Mouse (Mus musculus) left cerebral cortex, adult 8-10 months (tissue): ENCODE measurements around the gene Eif3k. TPM values are rescaled to one million over a fixed set of nuclear protein-coding genes. Genes with fewer than 3 reads are reported as not detected.

Experiments
- DNase-seq, 2 experiments: peaks; one replicate each; pipeline ENCODE4 v3.0.0; 2022; ENCODE audit warnings: low spot score in 2 of 2
- total RNA-seq, 4 experiments: library from RNA; stranded (reverse); gene quantifications; 2 replicates each; pipeline ENCODE4 v1.2.4; 2022

Eif3k gene
- 100 to 1,000 TPM; 197 to 208 (median 204) TPM for total RNA-seq

DNA sequence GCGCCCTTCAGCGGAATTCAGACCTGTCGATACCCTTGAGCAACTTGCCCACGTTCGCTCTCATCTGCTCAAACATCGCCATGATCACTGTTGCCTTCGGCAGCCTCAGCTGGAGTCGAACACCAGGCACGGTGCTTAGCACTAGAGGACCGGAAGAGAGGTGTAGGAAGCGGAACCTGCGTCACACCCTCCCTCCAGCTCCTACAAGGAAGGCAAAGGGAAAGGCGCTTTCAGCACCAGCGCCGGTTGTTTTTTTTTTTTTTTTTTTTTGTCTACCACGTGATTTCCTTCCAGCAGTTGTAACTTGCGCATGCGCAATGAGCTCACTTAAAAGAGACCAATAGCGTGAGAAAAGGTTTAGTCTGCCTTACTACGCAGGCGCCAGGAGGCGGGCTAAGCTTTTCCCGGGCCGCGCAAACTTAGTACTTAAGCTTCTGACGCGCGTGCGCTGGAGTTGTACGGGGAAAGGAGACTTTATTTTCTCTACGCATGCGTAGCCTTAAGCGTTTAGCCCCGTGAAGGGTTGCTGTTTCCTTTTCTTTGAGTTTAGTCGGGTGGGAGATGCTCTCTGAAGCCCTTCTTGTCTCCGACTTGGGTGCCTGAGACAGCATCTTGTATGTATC is at the start of gene Eif3k, which contains the start of gene Map4k1:
TSS of gene Eif3k (minus strand) at position 214 of the 623 bp plus-strand sequence.
TSS of gene Map4k1 (plus strand) at position 400 of the 623 bp plus-strand sequence.
- peak; percentile 83 to 99 for DNase-seq

- DNase-seq = no peak
Observed at GRCm38 (mm10) chr7:29029690-29030656, 48.3 kb upstream of the Eif3k start.

DNA sequence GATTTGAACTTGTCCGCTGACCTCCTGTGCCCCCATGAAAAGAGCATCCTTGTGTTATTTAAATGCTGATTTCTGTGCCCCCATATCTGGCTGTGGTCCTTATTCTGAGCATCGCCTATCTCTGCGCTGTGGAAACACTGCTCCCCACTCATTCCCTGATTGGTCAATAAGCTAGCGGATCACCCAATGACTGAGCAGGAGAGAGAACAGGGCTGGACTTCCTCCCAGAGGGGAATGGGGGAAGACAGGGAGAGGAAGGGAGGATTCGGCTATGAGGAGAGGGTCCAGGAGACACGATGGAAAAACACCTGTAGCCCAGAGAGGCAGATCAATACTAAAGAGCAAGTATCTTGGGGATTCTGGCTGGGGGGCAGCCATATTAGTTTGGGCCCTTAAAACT is 47.1 kb upstream of the Eif3k start:
- DNase-seq = no peak

GRCm38 (mm10) chr7:29026811-29027210 is 45.1 kb upstream of the Eif3k start:
- DNase-seq = no peak

DNA sequence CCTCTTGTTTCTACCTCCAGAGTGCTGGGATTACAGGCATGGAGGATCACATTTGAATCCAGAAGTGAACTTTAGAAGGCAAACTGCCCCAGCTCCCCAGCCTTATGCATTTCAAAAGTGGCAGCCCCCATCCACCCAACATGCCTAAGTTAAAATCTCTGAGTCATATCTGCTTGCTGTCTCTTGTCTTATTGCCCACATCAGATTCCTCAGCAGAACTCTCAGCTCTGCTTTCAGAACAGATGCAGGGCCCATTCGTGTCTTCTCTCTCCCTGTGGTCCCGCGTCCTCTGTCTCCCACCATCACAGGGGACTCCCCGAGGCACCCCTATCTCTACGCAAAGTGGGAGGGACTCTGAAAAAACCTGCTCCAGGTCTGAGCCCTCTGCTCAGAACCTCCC is 44.5 kb upstream of the Eif3k start:
- no peak for DNase-seq

- DNase-seq = no peak
Observed at GRCm38 (mm10) chr7:29025566-29025965, 43.9 kb upstream of the Eif3k start.

- no peak for DNase-seq
Observed at GRCm38 (mm10) chr7:29023514-29023913, 41.9 kb upstream of the Eif3k start.

DNA sequence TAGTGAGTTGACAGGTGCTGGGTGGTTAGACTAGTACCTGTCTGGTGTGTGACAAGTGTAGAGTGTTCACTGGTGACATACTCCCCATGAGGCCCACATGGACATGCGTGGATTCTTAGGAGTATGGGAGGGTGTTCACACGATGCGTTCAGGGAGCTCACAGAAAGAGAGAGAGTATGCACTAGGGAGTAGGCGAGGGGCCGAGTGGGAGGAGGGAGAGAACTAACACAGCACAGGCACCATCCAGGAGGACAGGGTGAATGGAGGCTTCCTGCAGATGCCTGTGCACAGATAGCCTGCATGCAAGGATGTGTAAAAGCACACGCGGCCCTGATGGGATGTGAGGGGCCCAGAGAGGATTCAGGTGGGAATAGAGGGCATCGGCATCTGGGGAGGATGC is 40.8 kb upstream of the Eif3k start:
- no peak for DNase-seq

DNA sequence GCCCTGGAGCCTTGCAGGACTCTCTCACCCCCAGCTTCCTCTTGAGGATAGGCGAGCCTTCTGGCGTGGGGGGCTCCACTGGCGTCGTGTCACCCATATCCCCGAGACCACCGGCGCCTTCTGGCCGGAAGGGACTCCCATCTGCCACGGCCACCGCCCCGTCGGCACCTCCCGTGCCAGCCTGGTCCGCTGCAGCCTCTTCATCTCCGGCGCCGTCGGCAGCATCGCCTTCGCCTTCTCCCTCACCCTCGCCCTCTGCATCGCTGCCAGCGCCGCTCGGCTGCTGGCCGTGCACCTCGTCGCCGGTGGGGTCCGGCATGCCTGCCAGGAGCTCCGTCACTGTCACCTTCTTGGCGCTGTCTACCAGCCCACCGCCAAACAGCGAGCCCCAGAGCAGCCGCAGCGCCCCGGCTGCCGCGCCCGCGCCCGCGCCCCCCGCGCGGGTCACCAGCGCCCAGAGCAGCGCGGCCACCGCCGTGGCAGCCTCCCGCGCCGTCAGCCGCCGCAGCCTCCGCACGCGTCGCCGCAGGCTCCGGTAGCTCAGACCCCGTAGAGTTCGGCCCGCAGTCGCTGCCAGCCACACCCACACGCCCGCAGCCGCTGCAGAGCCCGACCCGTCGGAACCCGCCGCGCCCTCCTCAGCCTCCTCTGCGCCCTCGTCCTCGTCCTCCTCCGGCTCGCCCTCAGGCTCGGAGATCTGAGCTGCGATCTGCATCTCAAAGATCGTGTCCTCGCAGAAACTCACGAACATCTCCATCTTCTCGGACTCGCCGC is 38.0 kb upstream of the Eif3k start:
- DNase-seq = no peak

DNA sequence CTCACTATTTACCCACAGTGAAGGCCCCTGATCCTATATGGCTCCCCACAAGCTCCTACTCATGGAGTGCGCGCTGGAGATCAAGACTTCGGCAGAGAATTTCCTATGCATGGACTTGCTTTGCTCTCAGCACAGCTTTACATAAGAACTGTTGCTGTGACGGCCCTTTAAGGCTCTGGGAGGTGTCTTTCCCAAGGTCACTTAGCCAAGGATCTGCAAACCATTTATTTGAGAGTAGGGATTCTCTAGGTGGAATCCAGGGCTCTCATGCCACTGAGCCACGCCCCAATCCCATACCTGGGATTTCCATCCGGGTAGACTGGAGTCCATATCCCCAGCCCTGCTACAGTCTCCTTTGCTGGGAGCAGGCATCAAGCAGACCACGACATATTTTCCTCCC is 35.6 kb upstream of the Eif3k start:
- DNase-seq = no peak

GRCm38 (mm10) chr7:29016440-29016839 is 34.8 kb upstream of the Eif3k start:
- DNase-seq = no peak

DNA sequence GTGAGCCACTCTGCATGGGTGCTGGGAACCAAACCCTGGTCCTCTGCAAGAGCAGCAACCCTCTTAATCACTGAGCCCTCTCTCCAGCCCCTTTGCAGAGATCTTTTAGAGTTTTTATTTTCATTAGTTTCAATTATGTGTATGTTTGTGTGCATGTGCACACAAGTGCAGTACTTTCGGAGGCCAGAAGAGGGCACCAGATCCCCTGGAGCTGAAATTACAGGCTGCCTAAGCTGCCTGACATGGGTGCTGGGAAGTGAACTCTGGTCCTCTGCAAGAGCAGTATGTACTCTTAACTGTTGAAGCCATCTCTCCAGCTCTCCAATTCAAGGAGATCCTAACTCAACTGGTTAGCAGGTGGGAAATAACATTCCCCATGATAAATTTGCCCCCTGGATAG is 33.3 kb upstream of the Eif3k start:
- no peak for DNase-seq

- no peak for DNase-seq
Observed at GRCm38 (mm10) chr7:29008714-29009113, 27.1 kb upstream of the Eif3k start.

DNA sequence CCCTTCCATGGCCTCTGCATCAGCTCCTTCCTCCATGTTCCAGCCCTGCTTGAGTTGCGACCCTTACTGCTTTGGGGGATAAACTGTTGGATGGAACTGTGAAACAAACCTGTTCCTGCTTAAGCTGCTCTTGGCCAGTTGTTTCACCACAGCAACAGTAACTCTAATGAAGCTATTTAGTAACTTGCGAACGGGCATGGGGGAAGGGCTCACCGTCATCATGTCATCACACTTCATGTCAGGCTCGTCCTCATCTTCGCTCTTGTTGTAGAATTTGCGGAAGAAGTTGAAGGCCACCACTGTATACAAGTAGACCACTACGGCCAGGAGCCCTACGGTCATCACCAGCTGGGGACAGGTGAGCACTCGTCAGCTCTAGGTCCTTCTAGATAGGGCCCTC is 26.5 kb upstream of the Eif3k start:
- no peak for DNase-seq

GRCm38 (mm10) chr7:29007224-29008101 is 25.8 kb upstream of the Eif3k start:
- DNase-seq = no peak

GRCm38 (mm10) chr7:29000651-29001605 is 19.3 kb upstream of the Eif3k start:
- DNase-seq = no peak

DNA sequence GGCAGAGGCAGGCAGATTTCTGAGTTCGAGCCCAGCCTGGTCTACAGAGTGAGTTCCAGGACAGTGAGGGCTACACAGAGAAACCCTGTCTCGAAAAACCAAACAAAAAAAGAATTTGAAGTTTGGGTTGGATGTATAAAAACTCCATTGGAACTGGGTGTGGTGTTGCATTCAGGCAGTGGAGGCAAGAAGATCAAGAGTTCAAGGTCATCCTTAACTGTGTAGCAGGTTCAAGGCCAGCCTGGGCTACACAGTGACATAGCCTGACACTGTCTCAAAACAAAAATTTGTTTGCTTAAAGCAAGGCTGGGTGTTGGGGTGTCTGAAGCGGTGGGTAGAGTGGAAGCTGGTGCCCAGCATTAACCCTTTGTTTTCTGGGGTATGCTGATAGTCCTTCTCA is 11.7 kb upstream of the Eif3k start:
- DNase-seq = no peak

- DNase-seq = no peak
Observed at GRCm38 (mm10) chr7:28992997-28993396, 11.3 kb upstream of the Eif3k start.

DNA sequence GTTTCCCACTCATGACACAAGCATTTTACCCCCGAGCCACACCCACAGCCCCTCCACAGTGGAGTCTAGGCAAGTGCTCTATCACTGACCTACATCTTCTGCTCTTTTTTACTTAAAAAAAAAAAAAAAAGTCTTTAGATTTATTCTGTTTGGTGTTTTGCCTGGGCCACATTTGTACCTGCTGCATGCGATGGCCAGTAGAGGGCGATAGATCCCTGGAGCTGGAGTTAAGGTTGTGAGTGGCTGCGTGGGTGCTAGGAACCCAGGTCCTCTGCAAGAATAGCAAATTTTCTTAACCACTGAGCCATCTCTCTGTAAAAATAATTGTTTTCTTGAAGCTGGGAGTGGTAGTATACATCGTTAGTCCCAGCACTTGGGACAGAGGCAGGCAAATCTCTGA is 10.0 kb upstream of the Eif3k start:
- DNase-seq = no peak
